21 mouse cellular contexts compared by ENCODE assay signal in the genomic region with DNA sequence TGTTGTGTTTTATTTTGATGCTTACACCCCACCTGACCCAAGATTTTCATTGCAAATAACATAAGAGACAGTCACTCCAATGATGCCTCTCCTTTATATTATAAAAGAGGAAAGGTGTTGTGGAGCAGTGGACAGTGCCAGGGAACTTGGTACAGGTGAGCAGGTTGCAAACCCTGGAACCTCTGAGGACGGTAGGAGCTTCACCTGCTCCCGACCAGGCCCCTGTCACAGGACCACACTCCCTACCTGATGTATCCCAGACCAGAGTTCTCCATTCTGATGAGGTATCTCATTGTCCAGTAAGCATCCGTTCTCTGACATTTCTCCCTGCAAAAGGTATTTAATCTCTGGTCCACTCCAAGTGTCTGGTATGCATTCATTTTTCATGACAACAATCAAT. TPM values are rescaled to one million over a fixed set of nuclear protein-coding genes. Genes with fewer than 3 reads are reported as not detected.
DNase-seq lines count a peak whose midpoint lies in the region; ATAC-seq and TF ChIP-seq lines count a peak whose summit lies in the region.
"Had no signal": no experiment of that assay in that cellular context is flagged by ENCODE, and none has a peak within 500 bp of the region (broad histone marks: within the 10 kb centered on the region; RNA-seq: fewer than 3 reads in every experiment).

No protein-coding gene starts in this region.

- H3K27me3 ChIP-seq in heart, embryonic 10.5 days (ENCODE audit: insufficient read depth, poor library complexity, severe bottlenecking): no peaks in the 10 kb centered on the region
- no peaks in the 10 kb centered on the region for H3K27me3 ChIP-seq in MEL (ENCODE audit: control insufficient read depth in 1 of 2, insufficient read depth in 2 of 2, low read length in 2 of 2)
- no peaks in the 10 kb centered on the region for H3K27me3 ChIP-seq in midbrain, embryonic 13.5 days
- H3K27me3 ChIP-seq: embryonic facial prominence, embryonic 13.5 days; embryonic facial prominence, embryonic 15.5 days; forebrain, embryonic 12.5 days; Patski had no signal

- no peak overlapping the region for H3K4me2 ChIP-seq in midbrain, embryonic 13.5 days (replicated peaks)
- H3K4me2 ChIP-seq: embryonic facial prominence, embryonic 13.5 days; embryonic facial prominence, embryonic 15.5 days; forebrain, embryonic 12.5 days had no signal

- intact Hi-C loops in heart, postnatal 25 days (cut with DNase I): loop anchor here (10.0 kb wide), 1 partner anchor 307 kb away; a partner anchor contains a TSS

- no peak for TF ChIP-seq CTCF in MEL (IDR thresholded peaks at IDR 0.05 in 2 of 3, conservative IDR thresholded peaks at IDR 0.05 in 1 of 3; ENCODE audit: control insufficient read depth in 1 of 3, insufficient read depth in 1 of 3, low read depth in 2 of 3, low read length in 3 of 3, poor library complexity in 1 of 3, severe bottlenecking in 1 of 3)

- no peak for ATAC-seq in midbrain, embryonic 13.5 days
- ATAC-seq: activated CD4-positive, CD25-positive, alpha-beta regulatory T cell, adult 4 months; forebrain, embryonic 14.5 days; forebrain, embryonic 16.5 days; Patski had no signal

- no peak for TF ChIP-seq RAD21 in MEL (IDR thresholded peaks at IDR 0.05; ENCODE audit: low read depth, low read length)

- no peaks in the 10 kb centered on the region for H3K9me3 ChIP-seq in heart, embryonic 10.5 days
- no peaks in the 10 kb centered on the region for H3K9me3 ChIP-seq in MEL (replicated peaks; ENCODE audit: insufficient read depth, low read length)
- H3K9me3 ChIP-seq in midbrain, embryonic 13.5 days: no peaks in the 10 kb centered on the region
- H3K9me3 ChIP-seq: embryonic facial prominence, embryonic 13.5 days; embryonic facial prominence, embryonic 15.5 days; forebrain, embryonic 10.5 days; forebrain, embryonic 12.5 days had no signal

- DNase-seq in heart, embryonic 10.5 days (ENCODE audit: low spot score): peak; percentile 54
- DNase-seq in heart, postnatal 25 days (ENCODE audit: low spot score): no peak
- peak; percentile 28 for DNase-seq in MEL (ENCODE audit: low read depth, low spot score)
- DNase-seq in testis, postnatal 10 days (ENCODE audit: low spot score): peak; percentile 23
- DNase-seq: adrenal gland, adult 8-10 months; adrenal gland, postnatal 14 days; adrenal gland, postnatal 36 days; cerebellum, adult 11-12 months; cerebellum, adult 2 months; cerebellum, adult 9-10 months; cerebellum, postnatal 25 days had no signal

- WGBS in heart, embryonic 10.5 days: 90% methylated on average over 3 of the region's 3 CpGs
- WGBS in midbrain, embryonic 13.5 days: 93% methylated on average over 3 of the region's 3 CpGs

- no peak overlapping the region for H3K9ac ChIP-seq in MEL (ENCODE audit: control insufficient read depth, low read depth, low read length, poor library complexity, severe bottlenecking)
- H3K9ac ChIP-seq in midbrain, embryonic 13.5 days (replicated peaks): no peak overlapping the region
- H3K9ac ChIP-seq: embryonic facial prominence, embryonic 13.5 days; embryonic facial prominence, embryonic 15.5 days; forebrain, embryonic 12.5 days had no signal

- no peak overlapping the region for H3K4me3 ChIP-seq in heart, embryonic 10.5 days
- H3K4me3 ChIP-seq in MEL (ENCODE audit: control insufficient read depth in 1 of 2, insufficient read depth in 1 of 2, low read depth in 2 of 2, low read length in 2 of 2): no peak overlapping the region
- no peak overlapping the region for H3K4me3 ChIP-seq in midbrain, embryonic 13.5 days (replicated peaks)
- H3K4me3 ChIP-seq: embryonic facial prominence, embryonic 13.5 days; embryonic facial prominence, embryonic 15.5 days; erythroblast, embryonic 14.5 days; forebrain, embryonic 10.5 days; forebrain, embryonic 12.5 days had no signal

- H3K79me2 ChIP-seq in MEL (ENCODE audit: control insufficient read depth, insufficient read depth, low read length, poor library complexity): no peaks in the 10 kb centered on the region

- H3K4me1 ChIP-seq in heart, embryonic 10.5 days: no peaks in the 10 kb centered on the region
- H3K4me1 ChIP-seq in MEL (ENCODE audit: control insufficient read depth in 1 of 2, insufficient read depth in 2 of 2, low read length in 2 of 2): no peaks in the 10 kb centered on the region
- no peaks in the 10 kb centered on the region for H3K4me1 ChIP-seq in midbrain, embryonic 13.5 days (replicated peaks)
- H3K4me1 ChIP-seq: embryonic facial prominence, embryonic 13.5 days; embryonic facial prominence, embryonic 15.5 days; forebrain, embryonic 10.5 days; forebrain, embryonic 12.5 days had no signal

- TF ChIP-seq EP300 in MEL (IDR thresholded peaks at IDR 0.05; ENCODE audit: low read depth in 1 of 2, low read length in 2 of 2): no peak

- TF ChIP-seq POLR2A in MEL (IDR thresholded peaks at IDR 0.05; ENCODE audit: control insufficient read depth in 1 of 2, insufficient read depth in 1 of 2, low read depth in 1 of 2, low read length in 2 of 2, poor library complexity in 1 of 2): no peak

- H3K36me3 ChIP-seq in heart, embryonic 10.5 days: peaks cover 69% of the 10 kb centered on the region
- peaks cover 0 to 8% of the 10 kb centered on the region in 2 experiments; a peak in 2 of 4 replicates for H3K36me3 ChIP-seq in MEL (ENCODE audit: control insufficient read depth in 1 of 2, insufficient read depth in 2 of 2, low read length in 2 of 2)
- H3K36me3 ChIP-seq in midbrain, embryonic 13.5 days: peaks cover 70% of the 10 kb centered on the region

- no peak overlapping the region for H3K27ac ChIP-seq in heart, embryonic 10.5 days
- no peak overlapping the region for H3K27ac ChIP-seq in MEL (ENCODE audit: control insufficient read depth, low read depth, low read length)
- H3K27ac ChIP-seq in midbrain, embryonic 13.5 days: no peak overlapping the region
- H3K27ac ChIP-seq: embryonic facial prominence, embryonic 13.5 days; embryonic facial prominence, embryonic 15.5 days; forebrain, embryonic 10.5 days; forebrain, embryonic 12.5 days had no signal

TF ChIP-seq in MEL, 35 proteins besides CTCF, POLR2A, EP300 and RAD21:
- TF ChIP-seq JUND (IDR thresholded peaks at IDR 0.05; ENCODE audit: low read depth, low read length) (no peak), SMC3 (IDR thresholded peaks at IDR 0.05; ENCODE audit: low read depth, low read length) (no peak), TAL1 (IDR thresholded peaks at IDR 0.05; ENCODE audit: low read length) (no peak), SIN3A (IDR thresholded peaks at IDR 0.05; ENCODE audit: low read length) (no peak), MYB (IDR thresholded peaks at IDR 0.05; ENCODE audit: low read depth, low read length) (no peak), TBP (IDR thresholded peaks at IDR 0.05; ENCODE audit: low read depth, low read length) (no peak), HCFC1 (IDR thresholded peaks at IDR 0.05; ENCODE audit: low read depth, low read length) (no peak), GATA1 (IDR thresholded peaks at IDR 0.05; ENCODE audit: low read depth, low read length) (no peak), POLR2AphosphoS5 (IDR thresholded peaks at IDR 0.05; ENCODE audit: borderline replicate concordance, low read depth, low read length) (no peak), CHD1 (IDR thresholded peaks at IDR 0.05; ENCODE audit: low read depth, low read length) (no peak), ZNF384 (IDR thresholded peaks at IDR 0.05; ENCODE audit: low read depth, low read length) (no peak), USF1 (IDR thresholded peaks at IDR 0.05; ENCODE audit: low read depth, low read length) (no peak), MAX (IDR thresholded peaks at IDR 0.05; ENCODE audit: low read length) (no peak), ZMIZ1 (IDR thresholded peaks at IDR 0.05; ENCODE audit: low read depth, low read length) (no peak), ZKSCAN1 (IDR thresholded peaks at IDR 0.05; ENCODE audit: low read depth, low read length) (no peak), NELFE (IDR thresholded peaks at IDR 0.05; ENCODE audit: low read depth, low read length) (no peak), ETS1 (IDR thresholded peaks at IDR 0.05; ENCODE audit: low read depth, low read length) (no peak), GABPA (IDR thresholded peaks at IDR 0.05; ENCODE audit: low read depth, low read length) (no peak), CHD2 (IDR thresholded peaks at IDR 0.05; ENCODE audit: low read length) (no peak), KAT2A (conservative IDR thresholded peaks at IDR 0.05; ENCODE audit: low read depth, low read length) (no peak)

RNA-seq across cellular contexts. Expression of a gene that starts 14.0 kb away (rescaled TPM):
- 97.3 and 108 TPM in 2 replicates for polyA plus RNA-seq in heart, embryonic 10.5 days (2016; fragmentation: Nextera tagmentation; extraction: Ambion mirVana)
- total RNA-seq in heart, postnatal 25 days (2021): 100 to 1,000 TPM; 102 to 106 TPM
- 239 and 264 TPM in 2 replicates for total RNA-seq in MEL (2012; rRNA removed)
- 100 to 1,000 TPM in 1 of 2 experiments, not detected in 1; 194 TPM for polyA plus RNA-seq in MEL (2012; ENCODE audit: insufficient read depth in 1 of 2, insufficient read length in 2 of 2, low read depth in 1 of 2, low replicate concordance in 2 of 2, missing spikeins in 1 of 2)
- polyA plus RNA-seq in midbrain, embryonic 13.5 days (2015; fragmentation: Nextera tagmentation; extraction: Ambion mirVana): 109 and 112 TPM in 2 replicates
